Mouse (Mus musculus): ENCODE measurements around the gene Enpp6. TPM values are rescaled to one million over a fixed set of nuclear protein-coding genes. Genes with fewer than 3 reads are reported as not detected.
"Not testable (repeated sequence)": the region's sequence is repeated elsewhere in the genome, so short reads cannot be mapped to it uniquely, and the experiment has no call there.

The Enpp6 gene
- polyA plus RNA-seq, 2 experiments: 0.17 to 0.20 TPM

DNA sequence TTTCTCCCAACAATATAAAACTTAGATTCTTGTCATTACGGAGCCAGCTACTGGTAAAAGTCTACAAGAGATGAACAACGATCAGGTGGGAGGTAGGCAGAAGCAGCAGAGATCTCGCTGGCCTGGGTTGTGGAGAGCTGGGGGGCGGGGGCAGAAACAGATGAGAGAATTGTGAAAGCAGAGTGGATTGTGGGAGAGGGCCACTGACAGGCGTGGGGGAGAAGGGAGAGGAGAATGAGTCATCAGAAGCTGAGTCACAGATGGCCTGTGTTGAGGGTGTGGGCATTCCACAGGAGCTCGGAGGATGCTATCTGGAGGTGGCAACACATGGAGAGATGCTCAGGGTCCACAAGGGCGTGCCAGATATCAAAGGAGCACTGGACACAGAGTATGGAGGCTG, 45.4 kb downstream of the Enpp6 start:
- TF ChIP-seq CTCF (IDR thresholded peaks at IDR 0.05; ENCODE audit: low read depth): no peak
- no peak for TF ChIP-seq EP300 (IDR thresholded peaks at IDR 0.05; ENCODE audit: low read depth)
- Histone ChIP-seq H3K9ac (replicated peaks) (no peak overlapping the region), H3K36me3 (replicated peaks; ENCODE audit: control insufficient read depth, insufficient read depth, low read depth) (no peaks in the 10 kb centered on the region), H3K9me3 (ENCODE audit: control insufficient read depth, low read length) (no peaks in the 10 kb centered on the region), H3K4me1 (replicated peaks; ENCODE audit: control insufficient read depth in 2 of 2, insufficient read depth in 2 of 2, low read length in 1 of 2) (no peaks in the 10 kb centered on the region), H3K27ac (no peak overlapping the region), H3K4me2 (ENCODE audit: low read depth) (no peak overlapping the region), H3K4me3 (ENCODE audit: insufficient read depth in 1 of 2, low read depth in 2 of 2, low read length in 2 of 2) (no peak overlapping the region), H3K27me3 (ENCODE audit: control insufficient read depth, insufficient read depth, low read length) (no peaks in the 10 kb centered on the region)
- ATAC-seq (ENCODE audit: insufficient read depth) (no peak), DNase-seq (ENCODE audit: low read depth in 3 of 3, low spot score in 3 of 3) (no peak)
- WGBS (ENCODE audit: insufficient replicate concordance): 49% methylated on average over 7 of the region's 7 CpGs

DNA sequence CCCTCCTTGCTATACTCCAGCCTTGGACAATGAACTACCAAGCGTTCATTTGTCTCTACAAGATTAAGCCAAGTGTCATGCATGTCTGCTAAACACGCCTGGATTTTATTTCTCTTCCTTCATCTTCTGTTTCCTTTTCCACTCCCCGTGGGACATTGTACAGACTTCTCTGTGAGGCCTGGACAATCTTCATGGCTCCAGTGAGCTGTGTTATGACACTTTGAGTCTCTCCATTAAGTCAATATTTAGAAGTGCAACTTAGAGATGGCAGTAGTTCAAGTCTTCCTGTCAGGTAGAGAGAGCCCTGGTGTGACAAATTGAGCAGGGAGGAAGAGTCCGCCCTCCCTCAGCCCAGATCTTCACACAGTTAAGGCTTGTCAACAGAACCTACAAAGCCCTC, 47.3 kb downstream of the Enpp6 start:
- no peak overlapping the region for H3K27ac ChIP-seq
- no peaks in the 10 kb centered on the region for H3K36me3 ChIP-seq (replicated peaks; ENCODE audit: control insufficient read depth, insufficient read depth, low read depth)
- H3K27me3 ChIP-seq (ENCODE audit: control insufficient read depth, insufficient read depth, low read length): no peaks in the 10 kb centered on the region
- H3K4me2 ChIP-seq (ENCODE audit: low read depth): no peak overlapping the region
- no peak for DNase-seq (ENCODE audit: low read depth in 3 of 3, low spot score in 3 of 3)
- H3K4me3 ChIP-seq (ENCODE audit: insufficient read depth in 1 of 2, low read depth in 2 of 2, low read length in 2 of 2): no peak overlapping the region
- ATAC-seq (ENCODE audit: insufficient read depth): no peak
- no peak overlapping the region for H3K9ac ChIP-seq (replicated peaks)
- H3K9me3 ChIP-seq (ENCODE audit: control insufficient read depth, low read length): no peaks in the 10 kb centered on the region
- TF ChIP-seq CTCF (IDR thresholded peaks at IDR 0.05; ENCODE audit: low read depth) (no peak), EP300 (IDR thresholded peaks at IDR 0.05; ENCODE audit: low read depth) (no peak)
- 56% methylated on average over 4 of the region's 4 CpGs for WGBS (ENCODE audit: insufficient replicate concordance)
- H3K4me1 ChIP-seq (replicated peaks; ENCODE audit: control insufficient read depth in 2 of 2, insufficient read depth in 2 of 2, low read length in 1 of 2): no peaks in the 10 kb centered on the region

GRCm38 (mm10) chr8:47036501-47036900, 49.8 kb downstream of the Enpp6 start:
- ATAC-seq (ENCODE audit: insufficient read depth) (no peak), DNase-seq (ENCODE audit: low read depth in 3 of 3, low spot score in 3 of 3) (no peak)
- H3K27me3 ChIP-seq (ENCODE audit: control insufficient read depth, insufficient read depth, low read length): no peaks in the 10 kb centered on the region
- WGBS (ENCODE audit: insufficient replicate concordance): 67% methylated on average over 8 of the region's 8 CpGs
- H3K4me2 ChIP-seq (ENCODE audit: low read depth): no peak overlapping the region
- H3K9me3 ChIP-seq (ENCODE audit: control insufficient read depth, low read length): no peaks in the 10 kb centered on the region
- H3K27ac ChIP-seq: no peak overlapping the region
- no peak for TF ChIP-seq EP300 (IDR thresholded peaks at IDR 0.05; ENCODE audit: low read depth)
- TF ChIP-seq CTCF (IDR thresholded peaks at IDR 0.05; ENCODE audit: low read depth): no peak
- no peak overlapping the region for H3K4me3 ChIP-seq (ENCODE audit: insufficient read depth in 1 of 2, low read depth in 2 of 2, low read length in 2 of 2)
- no peaks in the 10 kb centered on the region for H3K4me1 ChIP-seq (replicated peaks; ENCODE audit: control insufficient read depth in 2 of 2, insufficient read depth in 2 of 2, low read length in 1 of 2)
- H3K9ac ChIP-seq (replicated peaks): no peak overlapping the region
- no peaks in the 10 kb centered on the region for H3K36me3 ChIP-seq (replicated peaks; ENCODE audit: control insufficient read depth, insufficient read depth, low read depth)

- Histone ChIP-seq H3K9ac (replicated peaks) (no peak overlapping the region), H3K4me1 (replicated peaks; ENCODE audit: control insufficient read depth in 2 of 2, insufficient read depth in 2 of 2, low read length in 1 of 2) (no peaks in the 10 kb centered on the region), H3K27me3 (ENCODE audit: control insufficient read depth, insufficient read depth, low read length) (no peaks in the 10 kb centered on the region), H3K27ac (no peak overlapping the region), H3K9me3 (ENCODE audit: control insufficient read depth, low read length) (no peaks in the 10 kb centered on the region), H3K4me2 (ENCODE audit: low read depth) (no peak overlapping the region), H3K4me3 (ENCODE audit: insufficient read depth in 1 of 2, low read depth in 2 of 2, low read length in 2 of 2) (no peak overlapping the region), H3K36me3 (replicated peaks; ENCODE audit: control insufficient read depth, insufficient read depth, low read depth) (no peaks in the 10 kb centered on the region)
- TF ChIP-seq EP300 (IDR thresholded peaks at IDR 0.05; ENCODE audit: low read depth): no peak
- no peak for TF ChIP-seq CTCF (IDR thresholded peaks at IDR 0.05; ENCODE audit: low read depth)
- WGBS (ENCODE audit: insufficient replicate concordance): 53% methylated on average over 5 of the region's 5 CpGs
- no peak for ATAC-seq (ENCODE audit: insufficient read depth)
- no peak for DNase-seq (ENCODE audit: low read depth in 3 of 3, low spot score in 3 of 3)
Measured at GRCm38 (mm10) chr8:47037405-47037804, 50.7 kb downstream of the Enpp6 start.

GRCm38 (mm10) chr8:47040215-47040614, 53.5 kb downstream of the Enpp6 start:
- not testable (repeated sequence) for H3K4me3 ChIP-seq (ENCODE audit: insufficient read depth in 1 of 2, low read depth in 2 of 2, low read length in 2 of 2); H3K4me1 ChIP-seq (replicated peaks; ENCODE audit: control insufficient read depth in 2 of 2, insufficient read depth in 2 of 2, low read length in 1 of 2); H3K9ac ChIP-seq (replicated peaks); H3K4me2 ChIP-seq (ENCODE audit: low read depth); H3K27me3 ChIP-seq (ENCODE audit: control insufficient read depth, insufficient read depth, low read length); DNase-seq (ENCODE audit: low read depth in 3 of 3, low spot score in 3 of 3); ATAC-seq (ENCODE audit: insufficient read depth); H3K9me3 ChIP-seq (ENCODE audit: control insufficient read depth, low read length); H3K27ac ChIP-seq; H3K36me3 ChIP-seq (replicated peaks; ENCODE audit: control insufficient read depth, insufficient read depth, low read depth)
- WGBS (ENCODE audit: insufficient replicate concordance): 61% methylated on average over 2 of the region's 4 CpGs

DNA sequence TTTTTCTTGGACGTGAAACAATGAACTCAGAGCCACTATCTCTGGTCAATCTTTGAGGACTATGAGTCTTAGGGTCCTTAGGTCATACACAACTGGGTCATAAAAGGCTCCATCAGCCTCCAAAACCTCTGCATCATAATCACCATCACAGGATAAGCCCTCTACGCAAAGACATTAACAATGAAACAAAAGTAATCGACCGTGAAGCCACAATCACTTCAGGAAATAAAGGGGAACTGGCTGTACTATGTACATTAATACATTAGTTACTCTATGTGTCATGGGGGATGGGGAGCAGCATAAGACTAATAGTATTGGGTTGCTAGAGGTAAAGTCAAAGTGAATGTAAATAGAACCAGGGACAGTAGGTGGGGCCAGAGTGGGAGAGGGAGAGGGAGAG, 59.7 kb downstream of the Enpp6 start:
- Histone ChIP-seq H3K27ac (no peak overlapping the region), H3K4me1 (replicated peaks; ENCODE audit: control insufficient read depth in 2 of 2, insufficient read depth in 2 of 2, low read length in 1 of 2) (no peaks in the 10 kb centered on the region), H3K36me3 (replicated peaks; ENCODE audit: control insufficient read depth, insufficient read depth, low read depth) (no peaks in the 10 kb centered on the region), H3K27me3 (ENCODE audit: control insufficient read depth, insufficient read depth, low read length) (no peaks in the 10 kb centered on the region), H3K9me3 (ENCODE audit: control insufficient read depth, low read length) (no peaks in the 10 kb centered on the region), H3K4me2 (ENCODE audit: low read depth) (no peak overlapping the region), H3K9ac (replicated peaks) (no peak overlapping the region), H3K4me3 (ENCODE audit: insufficient read depth in 1 of 2, low read depth in 2 of 2, low read length in 2 of 2) (no peak overlapping the region)
- no peak for TF ChIP-seq EP300 (IDR thresholded peaks at IDR 0.05; ENCODE audit: low read depth)
- TF ChIP-seq CTCF (IDR thresholded peaks at IDR 0.05; ENCODE audit: low read depth): no peak
- WGBS (ENCODE audit: insufficient replicate concordance): 54% methylated on average over 4 of the region's 4 CpGs
- DNase-seq (ENCODE audit: low read depth in 3 of 3, low spot score in 3 of 3): no peak
- ATAC-seq (ENCODE audit: insufficient read depth): no peak

All from liver, embryonic 14.5 days (tissue).